Mouse (Mus musculus) bone marrow macrophage, adult 2 months (primary cell): Measurements from ENCODE around the gene Capn11.

Source experiments
- CTCF ChIP-seq: IDR thresholded peaks from 2 replicates; pipeline ENCODE4 v1.5.1; 2012; ENCODE audit warnings: low read depth, mild to moderate bottlenecking, low read length, moderate library complexity
- POLR2A ChIP-seq: IDR thresholded peaks from 2 replicates; pipeline ENCODE4 v1.6.1; 2012; ENCODE audit warnings: mild to moderate bottlenecking, low read depth, low read length, borderline replicate concordance

GRCm38 (mm10) chr17:45594195-45594594 lies 64.9 kb downstream of the Capn11 start:
- TF ChIP-seq POLR2A (no peak), CTCF (no peak)
